Mouse (Mus musculus): ENCODE measurements around the gene Serinc2. TPM values are rescaled to one million over a fixed set of nuclear protein-coding genes. Genes with fewer than 3 reads are reported as not detected.
A peak's percentile ranks its signal among the peaks of the same experiment; 100 is the strongest.

Gene Serinc2
- total RNA-seq (2021): 10 to 100 TPM; 11.5 to 12.8 TPM
- long read RNA-seq, experiment 1, transcript Serinc2-201 (10 exons, 1,878 nt): major isoform, 8 of 16 reads
- long read RNA-seq, experiment 1, partial matches to known transcripts: 4 of 16 reads
- long read RNA-seq, experiment 1, other reads (novel, unspliced or antisense): 4 of 16 reads
- long read RNA-seq, experiment 2, transcript Serinc2-201 (10 exons, 1,878 nt): major isoform, 8 of 9 reads
- long read RNA-seq, experiment 2, partial matches to known transcripts: 0 of 9 reads
- long read RNA-seq, experiment 2, other reads (novel, unspliced or antisense): 1 of 9 reads

DNA sequence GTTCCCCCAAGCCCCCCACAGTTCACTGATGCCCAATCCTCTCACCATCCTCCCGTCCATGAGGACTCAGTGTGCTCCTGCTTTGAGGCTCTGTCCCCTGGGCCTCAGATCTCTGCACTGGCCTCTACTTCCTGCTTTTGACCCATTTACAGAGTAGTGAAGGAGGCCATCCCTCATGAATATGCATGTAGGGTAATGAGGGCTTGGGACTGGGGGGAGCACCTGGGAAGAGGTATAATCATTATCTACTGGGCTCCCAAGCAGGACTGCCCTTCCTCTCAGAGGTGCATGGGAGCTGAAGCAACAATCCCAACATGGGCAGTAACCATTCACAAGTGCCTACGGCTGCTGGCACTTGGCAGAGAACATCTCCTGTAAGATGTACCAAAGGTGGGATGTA, at the start of gene Serinc2:
Gene Serinc2 (minus strand): TSS at position 101 of the 400 bp plus-strand sequence.
- no peak for DNase-seq (ENCODE audit: low spot score in 2 of 2)

DNA sequence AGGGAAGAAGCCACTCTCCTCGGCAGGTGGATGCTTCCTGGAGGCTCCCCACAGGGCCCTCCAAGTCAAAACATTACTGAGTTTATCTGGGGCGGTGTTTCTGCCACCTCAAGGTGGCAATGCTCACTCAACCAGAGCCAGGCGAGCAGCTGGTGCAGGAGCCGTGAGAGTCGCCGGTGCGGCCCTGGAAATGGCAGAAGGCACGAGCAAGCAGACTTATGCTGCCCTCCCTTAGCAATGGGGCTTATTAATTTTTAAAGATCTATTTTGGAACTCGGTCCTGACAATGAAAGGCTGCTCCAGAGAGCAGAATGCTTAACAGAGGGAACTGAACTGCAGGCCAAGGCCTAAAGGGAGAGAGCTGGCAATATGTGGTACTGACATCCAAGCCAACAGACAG, 48.4 kb upstream of the Serinc2 start:
- no peak for DNase-seq (ENCODE audit: low spot score in 2 of 2)

- no peak for DNase-seq (ENCODE audit: low spot score in 2 of 2)
Measured at GRCm38 (mm10) chr4:130325446-130325845, 46.4 kb upstream of the Serinc2 start.

- DNase-seq (ENCODE audit: low spot score in 2 of 2): no peak
Measured at GRCm38 (mm10) chr4:130323607-130324006, 44.6 kb upstream of the Serinc2 start.

DNA sequence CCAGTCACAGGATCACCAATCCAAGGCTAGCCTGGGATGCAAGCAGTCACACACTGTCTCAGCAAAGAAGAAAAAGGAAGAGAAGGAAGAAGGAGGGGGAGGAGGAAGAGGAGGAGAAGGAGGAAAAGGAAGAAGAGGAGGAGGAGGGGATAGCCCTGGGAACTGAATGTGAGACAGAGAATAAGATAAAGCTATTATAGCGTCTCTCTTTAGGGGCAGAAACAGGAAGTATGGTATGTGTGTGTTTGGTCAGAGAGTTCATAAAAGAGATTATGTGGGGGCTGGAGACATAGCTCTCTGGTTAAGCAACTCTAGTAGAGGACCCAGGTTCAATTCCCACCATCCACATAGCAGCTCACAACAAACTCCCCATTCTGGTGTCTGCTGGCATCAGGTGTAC, 44.2 kb upstream of the Serinc2 start:
- no peak for DNase-seq (ENCODE audit: low spot score in 2 of 2)

DNA sequence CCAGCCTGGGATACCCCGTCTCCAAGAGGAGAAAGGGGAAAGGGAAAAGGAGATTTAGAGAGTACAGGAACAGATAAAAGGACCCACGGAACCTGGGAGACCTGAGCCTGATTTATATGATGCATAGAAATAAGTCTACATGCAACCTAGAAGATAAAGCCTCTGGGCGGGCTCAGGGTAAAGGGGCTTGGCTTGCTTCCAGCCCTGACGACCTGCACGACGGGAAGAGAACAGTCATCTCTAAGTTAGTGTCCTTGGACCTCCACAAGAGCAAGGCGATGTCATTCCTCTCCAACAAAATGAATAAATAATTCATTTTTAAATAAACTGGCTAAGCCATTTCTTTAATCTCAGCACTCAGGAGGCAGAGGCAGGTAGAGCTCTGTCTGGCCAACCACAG, 43.6 kb upstream of the Serinc2 start:
- DNase-seq (ENCODE audit: low spot score in 2 of 2): no peak

GRCm38 (mm10) chr4:130321640-130322039, 42.6 kb upstream of the Serinc2 start:
- DNase-seq (ENCODE audit: low spot score in 2 of 2): no peak

DNA sequence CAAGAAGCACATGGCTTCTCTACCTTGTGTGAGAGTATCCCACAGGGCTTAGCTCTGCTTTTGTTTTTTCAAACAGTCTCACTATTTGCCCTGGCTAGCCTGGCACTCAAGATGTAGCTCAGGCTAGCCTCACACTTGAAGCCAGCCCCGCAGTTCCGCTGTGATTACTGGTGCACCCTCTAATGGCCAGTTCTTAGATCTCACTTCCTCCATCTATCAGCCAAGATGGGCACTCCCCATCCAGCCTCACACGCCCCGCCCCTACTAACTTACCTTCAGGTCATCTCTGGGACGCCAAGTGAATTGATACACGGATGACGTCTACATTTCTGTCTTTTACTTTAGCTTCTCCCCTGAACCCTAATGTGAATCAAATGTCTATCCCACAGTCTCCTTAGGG, 40.6 kb upstream of the Serinc2 start:
- no peak for DNase-seq (ENCODE audit: low spot score in 2 of 2)

DNA sequence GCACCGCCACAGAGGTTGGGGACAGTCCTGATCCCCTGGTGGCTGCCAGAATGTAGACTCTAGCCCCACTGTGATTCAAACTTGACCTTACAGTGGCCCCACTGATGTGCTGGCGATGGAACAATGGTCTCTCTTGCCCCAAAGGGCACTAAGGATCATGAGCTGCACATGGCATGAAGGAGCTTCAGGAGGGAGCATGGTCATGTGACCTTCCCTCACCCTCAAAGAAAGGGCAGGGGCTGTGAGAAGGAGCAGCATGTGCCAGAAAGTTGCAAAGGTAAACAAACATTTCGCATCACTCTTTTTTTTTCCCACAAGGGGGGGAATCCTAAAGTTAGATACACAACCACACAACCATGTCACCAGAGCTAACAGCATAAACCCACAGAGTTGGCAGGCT, 39.1 kb upstream of the Serinc2 start:
- no peak for DNase-seq (ENCODE audit: low spot score in 2 of 2)

DNA sequence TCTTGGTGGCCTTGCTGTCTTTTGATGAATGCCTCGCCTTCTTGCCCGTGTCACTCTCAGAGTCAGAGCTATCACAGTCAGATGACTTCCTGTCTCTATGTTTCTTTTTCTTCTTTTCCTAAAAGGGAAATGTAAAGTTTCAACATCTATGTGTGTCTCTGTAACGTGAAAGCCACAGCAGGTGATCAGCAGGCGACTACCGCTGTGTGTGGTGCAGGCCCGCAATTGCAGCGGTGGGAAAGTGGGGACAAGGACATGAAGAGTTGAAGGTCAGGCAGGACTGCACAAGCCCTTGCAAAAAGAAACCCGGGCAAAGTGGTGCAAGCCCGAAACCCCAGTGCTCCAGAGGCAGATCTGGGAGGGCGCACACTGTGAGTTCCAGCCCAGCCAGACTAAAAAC, 37.7 kb upstream of the Serinc2 start:
- no peak for DNase-seq (ENCODE audit: low spot score in 2 of 2)

DNA sequence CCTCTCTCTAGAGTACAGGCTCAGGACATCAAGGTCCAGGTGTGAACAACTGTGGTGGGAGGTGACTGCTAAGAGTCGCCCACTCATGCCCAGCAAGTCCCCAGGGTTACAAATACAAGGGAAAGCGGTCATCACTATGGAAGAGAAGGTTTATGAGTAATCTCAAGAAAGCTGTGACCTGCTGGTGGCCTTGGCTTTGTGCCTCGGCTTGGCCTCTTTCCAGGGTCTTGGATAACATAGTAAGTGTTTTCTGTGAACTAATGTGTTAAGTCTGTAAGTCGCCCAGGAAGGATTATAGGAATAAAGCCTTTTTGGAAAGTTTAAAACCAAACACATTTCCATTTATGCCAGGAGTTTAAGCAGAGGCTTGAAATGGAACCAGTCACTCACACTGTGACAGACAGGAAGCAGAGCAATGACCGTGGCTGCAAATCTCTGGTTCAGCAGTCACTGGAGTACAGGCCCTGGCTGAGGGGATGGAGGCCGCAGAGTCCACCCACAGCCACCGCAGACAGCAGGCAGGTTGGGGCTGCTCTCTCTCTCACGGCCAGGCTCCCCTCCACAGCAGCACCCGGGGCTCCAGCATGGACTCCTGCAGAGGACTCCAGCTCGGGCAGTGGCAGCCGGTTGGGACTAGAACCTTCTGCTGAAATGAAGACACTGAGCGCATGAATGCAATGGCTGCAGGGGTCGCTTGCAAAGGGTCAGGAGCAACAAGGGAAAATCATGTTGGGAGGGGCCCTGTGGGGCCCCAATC, 36.9 kb upstream of the Serinc2 start:
- no peak for DNase-seq (ENCODE audit: low spot score in 2 of 2)

- DNase-seq (ENCODE audit: low spot score in 2 of 2): no peak
Measured at GRCm38 (mm10) chr4:130313552-130313951, 34.5 kb upstream of the Serinc2 start.

GRCm38 (mm10) chr4:130312526-130312925, 33.5 kb upstream of the Serinc2 start:
- DNase-seq (ENCODE audit: low spot score in 2 of 2): no peak

- DNase-seq (ENCODE audit: low spot score in 2 of 2): no peak
Measured at GRCm38 (mm10) chr4:130309254-130309653, 30.2 kb upstream of the Serinc2 start.

DNA sequence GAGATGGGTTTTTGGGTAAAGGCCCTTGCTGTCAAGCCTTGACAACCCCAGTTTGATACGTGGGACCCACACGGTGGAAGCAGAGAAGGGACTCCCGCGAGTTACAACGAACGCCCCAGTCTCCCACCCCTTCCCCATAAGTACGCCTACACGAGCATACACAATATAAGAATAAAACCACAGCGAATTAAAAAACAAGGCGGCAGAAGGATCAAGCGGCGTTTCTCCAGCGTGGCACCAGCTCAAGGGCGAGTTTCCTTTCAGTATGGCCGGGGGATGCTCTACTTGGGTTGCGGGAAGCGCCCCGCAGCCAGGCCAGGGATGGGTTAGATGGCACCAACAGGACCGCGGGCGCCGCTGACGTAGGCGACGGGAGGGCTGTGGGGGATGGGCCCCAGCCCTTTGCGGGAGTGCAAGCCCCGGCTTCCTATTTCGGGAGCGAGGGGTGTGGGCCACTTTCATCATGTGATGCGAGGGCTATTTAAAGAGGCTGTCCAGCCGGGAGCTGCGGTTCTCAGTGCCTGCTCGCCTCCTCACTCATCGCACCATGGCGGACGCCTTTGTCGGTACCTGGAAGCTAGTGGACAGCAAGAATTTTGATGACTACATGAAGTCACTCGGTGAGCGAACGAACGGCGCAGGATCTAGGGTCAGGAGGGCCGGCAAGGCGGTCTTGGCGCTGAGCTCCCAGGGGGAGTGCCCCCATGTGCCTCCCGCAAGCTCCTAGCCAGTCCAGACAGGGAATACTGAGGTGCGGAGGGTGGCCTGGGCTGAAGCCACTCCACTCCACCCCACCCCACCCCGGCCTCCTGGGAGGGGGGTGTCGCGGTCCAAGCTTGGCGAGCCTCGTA, 29.5 kb upstream of the Serinc2 start, which contains the start of the genes Fabp3 and Gm10570:
Gene Fabp3 (plus strand): TSS at position 365 of the 851 bp plus-strand sequence.
Gene Gm10570 (minus strand): TSS at position 444 of the 851 bp plus-strand sequence.
- DNase-seq (ENCODE audit: low spot score in 2 of 2): peak; percentile 74 to 85

DNA sequence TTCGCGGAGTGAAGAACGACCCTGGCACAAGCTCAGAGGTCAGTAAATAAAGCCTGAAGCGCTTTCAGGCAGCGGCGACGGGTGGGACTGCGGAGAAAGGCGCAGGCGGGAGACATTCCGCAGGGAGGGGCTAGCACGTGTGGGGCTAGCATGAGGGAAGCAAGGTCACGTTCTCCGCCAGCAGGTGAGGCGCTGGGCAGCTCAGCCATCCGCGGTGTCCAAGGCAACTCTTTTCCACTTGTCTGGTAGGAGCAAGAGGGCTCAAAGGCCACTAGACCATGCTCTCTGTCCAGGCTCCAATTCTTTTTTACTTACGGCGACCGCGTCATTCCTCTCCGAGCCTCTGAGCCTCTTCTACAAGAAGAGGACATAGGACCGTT, 28.8 kb upstream of the Serinc2 start:
- peak; percentile 36 to 47 for DNase-seq (ENCODE audit: low spot score in 2 of 2)

- no peak for DNase-seq (ENCODE audit: low spot score in 2 of 2)
Measured at GRCm38 (mm10) chr4:130306796-130307630, 28.0 kb upstream of the Serinc2 start.

DNA sequence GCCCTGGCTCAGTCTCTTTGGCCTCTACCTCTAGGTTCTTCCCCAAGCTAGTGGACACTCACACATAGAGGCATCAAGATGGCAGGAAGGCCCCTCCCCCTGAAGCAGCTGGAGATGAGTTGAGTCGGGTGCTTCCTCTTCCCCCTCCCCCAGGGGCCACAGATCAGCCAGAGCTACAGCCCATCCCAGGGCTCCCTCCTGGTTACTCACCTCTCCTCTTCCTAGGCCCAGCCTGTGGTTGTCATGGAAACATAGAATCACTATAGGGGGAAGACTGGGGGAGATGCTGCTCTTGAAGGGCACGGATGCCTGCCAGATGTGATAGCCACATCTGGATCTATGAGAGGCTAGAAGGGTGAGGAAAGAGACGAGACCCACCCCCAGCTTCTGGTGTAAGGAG, 25.7 kb upstream of the Serinc2 start:
- DNase-seq (ENCODE audit: low spot score in 2 of 2): no peak

- no peak for DNase-seq (ENCODE audit: low spot score in 2 of 2)
Measured at GRCm38 (mm10) chr4:130302285-130302870, 23.4 kb upstream of the Serinc2 start.

- DNase-seq (ENCODE audit: low spot score in 2 of 2): no peak
Measured at GRCm38 (mm10) chr4:130299629-130300018, 20.6 kb upstream of the Serinc2 start.

Measured in left cerebral cortex, adult 18-20 months (tissue).